Mouse (Mus musculus) CD4-positive, CD25-positive, alpha-beta regulatory T cell, adult 4 months (primary cell): ENCODE results near the gene Arrdc2. TPM values are rescaled to one million over a fixed set of nuclear protein-coding genes. Genes with fewer than 3 reads are reported as not detected.

ENCODE experiments used
- ATAC-seq: one replicate; pipeline ENCODE4 v1.8.0; 2017
- polyA plus RNA-seq, 2 experiments: library from polyadenylated mRNA; unstranded; fragments of 100-300 nt; shearing (Covaris generic); gene quantifications; one replicate each; pipeline ENCODE4 v1.2.1; 2017

The Arrdc2 gene
- polyA plus RNA-seq, 2 experiments from 2014 or later, result 3.4 to 3.7 TPM

DNA sequence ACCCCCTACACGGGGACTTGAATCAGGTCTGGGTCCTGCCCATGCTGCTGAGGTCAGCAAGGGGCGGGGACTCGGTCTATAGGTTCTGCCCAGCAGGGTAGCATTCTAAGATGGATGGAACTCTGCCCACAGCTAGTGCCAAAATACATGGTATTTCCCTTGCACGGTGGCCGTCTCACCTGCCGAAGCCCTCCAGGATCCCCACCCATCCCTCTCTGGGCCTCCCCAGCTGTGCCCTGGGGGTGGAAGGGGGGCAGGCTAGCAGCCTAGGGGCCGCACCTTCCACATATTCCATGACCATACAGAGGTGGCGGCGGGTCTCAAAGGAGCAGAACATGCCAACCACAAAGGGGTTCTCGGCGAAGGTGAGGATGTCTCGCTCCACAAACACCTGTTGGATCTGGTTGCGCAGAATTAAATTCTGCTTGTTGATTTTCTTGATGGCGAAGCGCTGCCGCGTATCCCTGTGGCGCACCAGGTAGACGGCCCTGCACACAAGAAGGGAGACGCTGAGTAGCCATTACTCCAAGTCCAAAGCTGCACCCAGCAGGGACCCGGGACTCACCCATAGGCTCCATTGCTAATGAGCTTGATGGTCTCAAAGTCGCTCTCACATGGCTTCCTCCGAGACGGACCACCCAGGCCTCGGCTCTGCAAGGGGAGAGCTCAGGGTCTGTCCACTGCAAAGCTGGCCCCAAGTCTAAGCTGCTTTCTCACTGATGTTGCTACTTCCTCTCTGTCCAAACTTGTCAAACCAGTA, 53.0 kb downstream of the Arrdc2 start:
- no peak for ATAC-seq

Other genes with a start within 250 kb of the Arrdc2 start
- gene Isyna1, start 245.3 kb downstream of the Arrdc2 start, polyA plus RNA-seq, result 10 to 100 TPM; 26.0 to 58.7 TPM
- gene Ssbp4, start 230.8 kb downstream of the Arrdc2 start, polyA plus RNA-seq, result 10 to 100 TPM in 1 of 2 experiments, 1 to 10 TPM in 1; 5.9 to 15.0 TPM
- gene Lrrc25, start 223.6 kb downstream of the Arrdc2 start, polyA plus RNA-seq, result under 1 TPM; 0.43 to 0.89 TPM
- not detected for gene Gdf15, start 207.3 kb downstream of the Arrdc2 start, polyA plus RNA-seq
- gene Pgpep1, start 179.3 kb downstream of the Arrdc2 start, polyA plus RNA-seq, result 1 to 10 TPM; 7.0 to 9.5 TPM
- gene Lsm4, start 166.5 kb downstream of the Arrdc2 start, polyA plus RNA-seq, result 10 to 100 TPM; 86.8 to 94.5 TPM
- gene Jund, start 140.8 kb downstream of the Arrdc2 start, polyA plus RNA-seq, result 10 to 100 TPM in 1 of 2 experiments, 1 to 10 TPM in 1; 7.6 to 23.3 TPM
- gene Iqcn, start 136.3 kb downstream of the Arrdc2 start, polyA plus RNA-seq, result under 1 TPM in 1 of 2 experiments, not detected in 1; 0.07 TPM
- gene Gm3336, start 121.2 kb downstream of the Arrdc2 start, polyA plus RNA-seq, result not detected
- gene Pde4c, start 116.0 kb downstream of the Arrdc2 start, polyA plus RNA-seq, result under 1 TPM; 0.66 to 0.94 TPM
- 1 to 10 TPM; 7.5 to 9.6 TPM for gene Rab3a, start 85.0 kb downstream of the Arrdc2 start, polyA plus RNA-seq
- 10 to 100 TPM; 30.2 to 39.2 TPM for gene Mpv17l2, start 78.8 kb downstream of the Arrdc2 start, polyA plus RNA-seq
- 1 to 10 TPM; 4.3 to 4.5 TPM for gene Pik3r2, start 63.0 kb downstream of the Arrdc2 start, polyA plus RNA-seq
- 10 to 100 TPM; 15.1 to 17.5 TPM for gene Mast3, start 34.7 kb downstream of the Arrdc2 start, polyA plus RNA-seq
- 10 to 100 TPM; 13.7 to 24.7 TPM for gene Il12rb1, start 31.3 kb downstream of the Arrdc2 start, polyA plus RNA-seq
- not detected for gene Kcnn1, start 23.5 kb upstream of the Arrdc2 start, polyA plus RNA-seq
- gene Ccdc124, start 34.2 kb upstream of the Arrdc2 start, polyA plus RNA-seq, result 10 to 100 TPM; 61.0 to 62.7 TPM
- gene Slc5a5, start 53.0 kb upstream of the Arrdc2 start, polyA plus RNA-seq, result not detected
- gene Rpl18a, start 57.7 kb upstream of the Arrdc2 start, polyA plus RNA-seq, result over 10,000 TPM in 1 of 2 experiments, 1,000 to 10,000 TPM in 1; 9,999 to 11,110 TPM
- gene Map1s, start 66.2 kb upstream of the Arrdc2 start, polyA plus RNA-seq, result 10 to 100 TPM; 13.8 to 17.2 TPM